Mouse (Mus musculus) liver, embryonic 14.5 days (tissue): ENCODE results near the gene Ppard. TPM values are rescaled to one million over a fixed set of nuclear protein-coding genes. Genes with fewer than 3 reads are reported as not detected.

Experiments used
- ATAC-seq: fragments of 200-750 bp; cut with Nextera tagmentation; 2 replicates; pipeline ENCODE4 v1.8.0; 2017; ENCODE audit warnings: moderate number of reproducible peaks, mild to moderate bottlenecking, moderate library complexity; ENCODE audit not compliant: insufficient read depth
- DNase-seq, 3 experiments: peaks; one replicate each; pipeline ENCODE4 v3.0.0-alpha.2; 2012 to 2013; ENCODE audit warnings: low read depth in 3 of 3, low spot score in 3 of 3
- H3K27ac ChIP-seq: fragments of 300-500 bp; sonication (generic); 2 replicates; pipeline ENCODE4 v1.5.1; 2014; ENCODE audit warnings: moderate library complexity, mild to moderate bottlenecking, control low read depth, inconsistent platforms
- H3K27me3 ChIP-seq: fragments of 300-500 bp; sonication (generic); 2 replicates; pipeline ENCODE4 v1.6.1; 2014; ENCODE audit warnings: mild to moderate bottlenecking, low read length, moderate library complexity; ENCODE audit not compliant: control insufficient read depth, insufficient read depth
- H3K36me3 ChIP-seq: fragments of 300-500 bp; sonication (generic); replicated peaks from 2 replicates; pipeline ENCODE4 v1.6.1; 2014; ENCODE audit warnings: low read depth; ENCODE audit not compliant: control insufficient read depth, insufficient read depth
- H3K4me1 ChIP-seq, 2 experiments: fragments of 200-500 bp in 1 of 2; fragments of 300-500 bp in 1 of 2; sonication (generic) in 1 of 2; replicated peaks; 2 replicates each; pipeline ENCODE4 v1.6.1; 2012 to 2014; ENCODE audit warnings: antibody characterized with exemption in 1 of 2, inconsistent platforms in 1 of 2, low read length in 1 of 2; ENCODE audit not compliant: control insufficient read depth in 2 of 2, insufficient read depth in 2 of 2
- H3K4me2 ChIP-seq: fragments of 300-500 bp; sonication (generic); 2 replicates; pipeline ENCODE4 v1.6.1; 2014; ENCODE audit warnings: low read depth, mild to moderate bottlenecking, control low read depth, moderate library complexity
- H3K4me3 ChIP-seq, 2 experiments: fragments of 200-500 bp in 1 of 2; fragments of 300-500 bp in 1 of 2; sonication (generic) in 1 of 2; 2 replicates each; pipeline ENCODE4 v1.5.1; 2012 to 2014; ENCODE audit warnings: low read depth in 2 of 2, low read length in 2 of 2, mild to moderate bottlenecking in 2 of 2, control low read depth in 1 of 2, inconsistent platforms in 1 of 2, moderate library complexity in 1 of 2; ENCODE audit not compliant: insufficient read depth in 1 of 2
- H3K9ac ChIP-seq: fragments of 300-500 bp; sonication (generic); replicated peaks from 2 replicates; pipeline ENCODE4 v1.6.1; 2014; ENCODE audit warnings: mild to moderate bottlenecking, control low read depth, moderate library complexity
- H3K9me3 ChIP-seq: fragments of 300-500 bp; sonication (generic); 2 replicates; pipeline ENCODE4 v1.6.1; 2016; ENCODE audit warnings: low read length, mixed read lengths; ENCODE audit not compliant: control insufficient read depth
- CTCF ChIP-seq: IDR thresholded peaks from 2 replicates; pipeline ENCODE4 v1.5.1; 2016; ENCODE audit warnings: antibody characterized with exemption, low read depth, control low read depth
- EP300 ChIP-seq: IDR thresholded peaks from 2 replicates; pipeline ENCODE4 v1.6.1; 2016; ENCODE audit warnings: antibody characterized with exemption, low read depth
- WGBS: fragments of 180-500 bp; shearing (Covaris S2); extraction: QIAGEN DNeasy Blood & Tissue Kit; methylation state at CpG from one replicate; pipeline ENCODE4 v1.1.7; 2014; ENCODE audit not compliant: insufficient replicate concordance; 5-methylcytosine and 5-hydroxymethylcytosine counted together
- polyA plus RNA-seq, 2 experiments: library from polyadenylated mRNA; depleted of rRNA in 1 of 2; stranded (reverse) in 1 of 2; unstranded in 1 of 2; fragments of >200 nt; fragmentation: Nextera tagmentation in 1 of 2; extraction: Ambion mirVana in 1 of 2; gene quantifications; 2 replicates each; pipeline versions ENCODE4 v1.2.1 to v1.2.3; 2012 to 2014

The Ppard gene
- polyA plus RNA-seq, 2 experiments: 0.76 to 5.6 TPM

DNA sequence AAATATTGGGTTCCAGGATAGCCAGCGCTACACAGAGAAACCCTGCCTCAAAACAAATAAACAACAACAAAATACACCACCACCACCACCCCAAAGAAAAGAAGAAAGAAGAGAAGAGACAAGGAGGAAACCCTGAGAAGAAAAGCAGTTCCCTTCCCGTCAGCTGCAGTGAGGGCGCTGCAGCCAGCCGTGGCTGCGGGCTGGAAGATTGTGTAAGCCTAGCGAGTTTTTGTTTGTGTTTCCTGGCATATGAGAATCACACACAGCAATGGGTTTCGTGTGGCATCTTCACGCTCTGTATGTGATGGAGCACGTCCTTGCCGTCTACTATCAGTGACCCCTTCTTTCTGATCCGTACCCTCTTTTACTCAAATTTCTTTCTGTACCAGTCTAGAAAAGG is 14.1 kb downstream of the Ppard start:
- Histone ChIP-seq H3K9me3 (no peaks in the 10 kb centered on the region), H3K27ac (no peak overlapping the region), H3K4me1 (peaks cover 0 to 22% of the 10 kb centered on the region in 2 experiments; a peak in 2 of 4 replicates), H3K36me3 (no peaks in the 10 kb centered on the region), H3K27me3 (no peaks in the 10 kb centered on the region), H3K9ac (no peak overlapping the region), H3K4me2 (0 out of 2 replicates have a peak overlapping the region, but pooled peaks have one; percentile 13), H3K4me3 (no peak overlapping the region)
- TF ChIP-seq EP300 (no peak), CTCF (0 out of 2 replicates have a peak, but pooled peaks have one; percentile 11)
- DNase-seq: no peak
- 41% methylated on average over 11 of the region's 11 CpGs for WGBS
- no peak for ATAC-seq

DNA sequence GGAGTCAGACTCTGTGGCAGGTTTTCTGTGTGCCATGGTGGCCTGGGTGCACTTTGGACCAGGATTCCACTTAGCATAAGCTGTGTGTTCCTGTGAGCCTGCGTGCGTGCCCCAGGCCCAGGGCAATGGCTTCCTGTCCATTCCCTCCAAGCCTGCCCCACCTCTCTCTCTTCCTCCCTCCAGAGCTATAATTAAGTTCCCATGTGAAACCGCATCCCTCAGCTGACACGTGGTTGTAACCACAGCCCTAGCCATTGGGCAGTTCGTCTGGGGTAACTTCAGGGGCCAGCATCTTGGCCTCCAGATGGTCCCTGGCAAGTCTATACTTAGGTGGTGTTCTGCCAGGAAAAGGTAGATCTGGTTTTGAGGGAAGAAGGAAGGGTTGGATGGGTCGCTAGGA is 15.1 kb downstream of the Ppard start:
- no peak overlapping the region for H3K4me3 ChIP-seq
- no peak for DNase-seq
- H3K9me3 ChIP-seq: no peaks in the 10 kb centered on the region
- H3K27me3 ChIP-seq: no peaks in the 10 kb centered on the region
- 0 out of 2 replicates have a peak, but pooled peaks have one; percentile 32 for ATAC-seq
- 23% methylated on average over 6 of the region's 6 CpGs for WGBS
- H3K4me1 ChIP-seq: peaks cover 0 to 22% of the 10 kb centered on the region in 2 experiments; a peak in 2 of 4 replicates
- no peak overlapping the region for H3K27ac ChIP-seq
- H3K4me2 ChIP-seq: 0 out of 2 replicates have a peak overlapping the region, but pooled peaks have one; percentile 13
- no peaks in the 10 kb centered on the region for H3K36me3 ChIP-seq
- no peak overlapping the region for H3K9ac ChIP-seq
- TF ChIP-seq EP300 (no peak), CTCF (no peak)

DNA sequence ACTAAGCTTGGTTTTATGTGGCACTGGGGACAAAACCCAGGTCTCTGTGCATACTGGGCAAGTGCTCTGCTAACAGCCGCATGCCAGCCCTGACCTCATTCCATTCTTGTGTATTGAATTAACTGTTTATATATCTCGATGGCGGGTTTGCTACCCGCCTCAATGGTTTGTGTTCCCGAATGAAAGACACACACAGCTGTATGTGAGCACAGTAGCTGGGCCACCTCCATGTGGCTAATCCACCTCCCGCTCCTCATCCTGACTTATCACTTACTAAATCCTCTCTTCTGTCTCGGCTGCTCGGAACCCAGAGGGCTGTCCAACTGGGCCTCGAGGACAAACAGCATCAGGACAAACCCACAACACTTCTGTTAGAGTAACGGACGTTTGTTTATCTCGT is 16.6 kb downstream of the Ppard start:
- Histone ChIP-seq H3K9me3 (no peaks in the 10 kb centered on the region), H3K9ac (no peak overlapping the region), H3K4me2 (no peak overlapping the region), H3K4me3 (no peak overlapping the region), H3K36me3 (no peaks in the 10 kb centered on the region), H3K27ac (no peak overlapping the region), H3K27me3 (no peaks in the 10 kb centered on the region), H3K4me1 (peaks cover 0 to 22% of the 10 kb centered on the region in 2 experiments; a peak in 2 of 4 replicates)
- ATAC-seq (no peak), DNase-seq (no peak)
- 39% methylated on average over 12 of the region's 12 CpGs for WGBS
- TF ChIP-seq EP300 (no peak), CTCF (no peak)

- no peak overlapping the region for H3K4me3 ChIP-seq
- DNase-seq (no peak), ATAC-seq (no peak)
- no peaks in the 10 kb centered on the region for H3K27me3 ChIP-seq
- H3K36me3 ChIP-seq: no peaks in the 10 kb centered on the region
- H3K4me2 ChIP-seq: no peak overlapping the region
- peaks cover 0 to 29% of the 10 kb centered on the region in 2 experiments; a peak in 2 of 4 replicates for H3K4me1 ChIP-seq
- no peaks in the 10 kb centered on the region for H3K9me3 ChIP-seq
- no peak overlapping the region for H3K27ac ChIP-seq
- H3K9ac ChIP-seq: no peak overlapping the region
- WGBS: 54% methylated on average over 12 of the region's 12 CpGs
- no peak for TF ChIP-seq CTCF
- no peak for TF ChIP-seq EP300
Measured at GRCm38 (mm10) chr17:28251579-28252280, 19.2 kb downstream of the Ppard start.

DNA sequence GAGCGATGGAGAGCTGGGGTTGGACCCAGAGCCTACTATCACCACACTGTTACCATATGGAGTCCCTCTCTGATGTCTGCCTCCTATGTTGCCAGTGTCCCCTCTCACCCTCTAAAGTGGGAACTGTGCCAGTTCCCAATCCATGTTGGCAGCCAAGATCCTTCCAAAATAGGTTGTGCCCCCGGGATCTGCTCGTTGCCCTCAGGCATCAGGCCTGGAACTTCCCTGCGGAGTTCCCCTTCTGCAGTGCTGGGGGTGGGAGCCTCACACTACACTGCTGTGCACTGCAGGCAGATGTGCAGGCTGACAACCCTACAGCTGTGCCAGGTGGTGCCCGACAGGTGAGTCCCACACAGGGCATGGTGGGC is 19.8 kb downstream of the Ppard start:
- no peak for DNase-seq
- no peak for ATAC-seq
- Histone ChIP-seq H3K9me3 (no peaks in the 10 kb centered on the region), H3K27ac (no peak overlapping the region), H3K36me3 (no peaks in the 10 kb centered on the region), H3K9ac (no peak overlapping the region), H3K4me3 (no peak overlapping the region), H3K4me2 (no peak overlapping the region), H3K4me1 (peaks cover 0 to 31% of the 10 kb centered on the region in 2 experiments; a peak in 2 of 4 replicates), H3K27me3 (no peaks in the 10 kb centered on the region)
- 81% methylated on average over 5 of the region's 5 CpGs for WGBS
- no peak for TF ChIP-seq CTCF
- TF ChIP-seq EP300: no peak
